Mouse (Mus musculus): ENCODE data around the gene Itpkb. TPM values are rescaled to one million over a fixed set of nuclear protein-coding genes. Genes with fewer than 3 reads are reported as not detected.

Itpkb gene
- total and polyA plus RNA-seq, 3 experiments, result 4.2 to 14.4 (median 10.6) TPM

DNA sequence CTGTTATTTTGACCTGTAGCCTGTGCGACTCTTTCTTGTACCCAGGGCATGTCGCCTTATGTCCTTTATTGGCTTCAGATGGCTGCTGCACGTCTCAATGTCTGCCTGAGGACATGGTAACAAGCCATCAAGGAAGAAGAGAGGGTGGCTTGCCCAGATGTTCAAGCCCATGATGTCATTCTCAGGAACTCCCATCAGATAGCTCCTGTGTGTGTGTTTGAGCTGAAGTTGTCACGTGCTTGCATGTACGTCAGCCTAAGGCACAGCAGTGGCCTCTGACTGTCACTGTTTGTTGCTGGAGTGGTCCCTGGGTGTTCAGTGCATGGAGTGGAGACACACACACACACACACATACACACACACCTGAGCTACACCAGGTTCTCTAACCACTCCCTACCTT lies 29.0 kb downstream of the Itpkb start:
- peaks cover 48 to 78% of the 10 kb centered on the region in 2 experiments for H3K4me1 ChIP-seq (ENCODE audit: control insufficient read depth in 1 of 2, insufficient read depth in 2 of 2)
- H3K27ac ChIP-seq (ENCODE audit: insufficient read depth, low read depth), result no peak overlapping the region
- H3K9me3 ChIP-seq (replicated peaks; ENCODE audit: low read length), result no peaks in the 10 kb centered on the region
- no peak overlapping the region for H3K9ac ChIP-seq (ENCODE audit: insufficient read depth, low read depth)
- DNase-seq (ENCODE audit: extremely low read depth), result peak; percentile 51
- H3K4me2 ChIP-seq (ENCODE audit: insufficient read depth, low read depth, poor library complexity, severe bottlenecking), result no peak overlapping the region
- H3K27me3 ChIP-seq (replicated peaks), result no peaks in the 10 kb centered on the region
- H3K4me3 ChIP-seq (replicated peaks in 1 of 3; ENCODE audit: low read depth in 2 of 3, low read length in 2 of 3, poor library complexity in 1 of 3), result no peak overlapping the region
- H3K36me3 ChIP-seq (replicated peaks in 1 of 2; ENCODE audit: control insufficient read depth in 1 of 2, insufficient read depth in 1 of 2, low read length in 1 of 2), result peaks cover 3 to 48% of the 10 kb centered on the region in 2 experiments
- in situ Hi-C loops (cut with MboI; ENCODE audit: low pct_ligation_motif_present, low pct_unique_long_range_greater_than_20kb, low sequenced_read_pairs) (no loop called here), dilution Hi-C loops (cut with MboI; ENCODE audit: extremely low pct_ligation_motif_present, extremely low pct_unique_long_range_greater_than_20kb, low sequenced_read_pairs) (no loop called here)
- TF ChIP-seq MEF2A (IDR thresholded peaks at IDR 0.05; ENCODE audit: borderline replicate concordance, low read depth, low read length) (0 out of 2 replicates have a peak, but pooled peaks have one; percentile 19), CHD2 (IDR thresholded peaks at IDR 0.05; ENCODE audit: low read length) (no peak), POLR2A (IDR thresholded peaks at IDR 0.05; ENCODE audit: low read depth, low read length) (no peak), MAX (IDR thresholded peaks at IDR 0.05; ENCODE audit: low read length) (peak; percentile 65), MYC (IDR thresholded peaks at IDR 0.05; ENCODE audit: low read depth, low read length) (no peak), ZKSCAN1 (IDR thresholded peaks at IDR 0.05; ENCODE audit: borderline replicate concordance, low read depth, low read length) (no peak), BHLHE40 (IDR thresholded peaks at IDR 0.05; ENCODE audit: low read depth, low read length) (peak; percentile 92), ZNF384 (IDR thresholded peaks at IDR 0.05; ENCODE audit: low read depth, low read length) (no peak), JUND (conservative IDR thresholded peaks at IDR 0.05; ENCODE audit: low read depth, low read length) (no peak), USF1 (IDR thresholded peaks at IDR 0.05; ENCODE audit: low read depth, low read length) (peak; percentile 38; the same call in 1 of the 2 replicates), JUN (IDR thresholded peaks at IDR 0.05; ENCODE audit: insufficient read depth, low read depth, low read length) (no peak), ELF1 (IDR thresholded peaks at IDR 0.05; ENCODE audit: low read depth, low read length) (peak; percentile 31; the same call in 1 of the 2 replicates), KAT2A (IDR thresholded peaks at IDR 0.05; ENCODE audit: insufficient replicate concordance, low read length) (no peak), E2F4 (IDR thresholded peaks at IDR 0.05; ENCODE audit: insufficient replicate concordance, low read depth, low read length) (no peak), PAX5 (IDR thresholded peaks at IDR 0.05; ENCODE audit: low read length) (no peak), SIN3A (IDR thresholded peaks at IDR 0.05; ENCODE audit: low read length) (peak; percentile 20; the same call in 1 of the 2 replicates), CTCF (conservative IDR thresholded peaks at IDR 0.05 in 1 of 2, IDR thresholded peaks at IDR 0.05 in 1 of 2; ENCODE audit: low read depth in 2 of 2, low read length in 2 of 2) (no peak), MXI1 (IDR thresholded peaks at IDR 0.05; ENCODE audit: low read depth, low read length) (peak; percentile 43), GABPA (IDR thresholded peaks at IDR 0.05; ENCODE audit: insufficient replicate concordance, low read depth, low read length) (no peak), ETS1 (conservative IDR thresholded peaks at IDR 0.05; ENCODE audit: low read depth, low read length) (peak; percentile 91), NELFE (IDR thresholded peaks at IDR 0.05; ENCODE audit: low read depth, low read length) (no peak)
- 0 out of 2 replicates have a peak, but pooled peaks cover 2% of the 10 kb centered on the region for H3K79me2 ChIP-seq (replicated peaks; ENCODE audit: control insufficient read depth, extremely low read depth, insufficient read depth, poor library complexity, severe bottlenecking)

DNA sequence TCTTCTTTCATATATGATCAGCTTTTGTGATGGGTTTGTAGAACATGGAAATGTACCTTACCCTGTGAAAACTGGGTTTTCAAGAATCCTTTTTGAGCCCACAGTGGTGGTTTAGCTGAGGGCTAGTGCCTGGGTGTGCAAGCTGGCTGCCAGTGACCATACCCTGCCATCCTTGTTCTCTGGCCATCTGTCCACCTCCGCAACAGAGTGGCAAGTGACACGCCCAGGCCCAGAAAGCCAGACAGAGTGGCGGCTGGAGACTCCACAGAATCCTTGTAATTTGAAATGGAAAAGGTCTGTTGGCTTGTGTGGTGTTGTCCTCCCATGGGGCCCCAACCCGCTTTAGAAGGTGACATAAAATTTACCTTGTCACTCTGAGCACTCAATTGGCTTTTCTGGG lies 31.9 kb downstream of the Itpkb start:
- H3K36me3 ChIP-seq (replicated peaks in 1 of 2; ENCODE audit: control insufficient read depth in 1 of 2, insufficient read depth in 1 of 2, low read length in 1 of 2), result peaks cover 3 to 43% of the 10 kb centered on the region in 2 experiments
- TF ChIP-seq TCF12 (IDR thresholded peaks at IDR 0.05; ENCODE audit: low read depth, low read length) (no peak), MAX (IDR thresholded peaks at IDR 0.05; ENCODE audit: low read length) (no peak), BHLHE40 (IDR thresholded peaks at IDR 0.05; ENCODE audit: low read depth, low read length) (no peak), ELF1 (IDR thresholded peaks at IDR 0.05; ENCODE audit: low read depth, low read length) (no peak), MAFK (IDR thresholded peaks at IDR 0.05; ENCODE audit: insufficient replicate concordance, low read length) (no peak), JUND (conservative IDR thresholded peaks at IDR 0.05; ENCODE audit: low read depth, low read length) (no peak)
- dilution Hi-C loops (cut with MboI; ENCODE audit: extremely low pct_ligation_motif_present, extremely low pct_unique_long_range_greater_than_20kb, low sequenced_read_pairs), result no loop called here
- in situ Hi-C loops (cut with MboI; ENCODE audit: low pct_ligation_motif_present, low pct_unique_long_range_greater_than_20kb, low sequenced_read_pairs), result no loop called here
- H3K9me3 ChIP-seq (replicated peaks; ENCODE audit: low read length), result no peaks in the 10 kb centered on the region
- H3K4me3 ChIP-seq (replicated peaks in 1 of 3; ENCODE audit: low read depth in 2 of 3, low read length in 2 of 3, poor library complexity in 1 of 3), result no peak overlapping the region
- DNase-seq (ENCODE audit: extremely low read depth), result no peak
- peaks cover 33 to 79% of the 10 kb centered on the region in 2 experiments for H3K4me1 ChIP-seq (ENCODE audit: control insufficient read depth in 1 of 2, insufficient read depth in 2 of 2)
- no peak overlapping the region for H3K4me2 ChIP-seq (ENCODE audit: insufficient read depth, low read depth, poor library complexity, severe bottlenecking)
- H3K79me2 ChIP-seq (replicated peaks; ENCODE audit: control insufficient read depth, extremely low read depth, insufficient read depth, poor library complexity, severe bottlenecking), result no peaks in the 10 kb centered on the region
- no peaks in the 10 kb centered on the region for H3K27me3 ChIP-seq (replicated peaks)
- no peak overlapping the region for H3K9ac ChIP-seq (ENCODE audit: insufficient read depth, low read depth)
- no peak overlapping the region for H3K27ac ChIP-seq (ENCODE audit: insufficient read depth, low read depth)

Data from CH12.LX (cell line).